Mouse (Mus musculus) stomach, embryonic 16.5 days (tissue): ENCODE data around the gene Samd10. TPM values are rescaled to one million over a fixed set of nuclear protein-coding genes. Genes with fewer than 3 reads are reported as not detected.
A peak's percentile ranks its signal among the peaks of the same experiment; 100 is the strongest.

ENCODE experiments used
- ATAC-seq: fragments of 200-750 bp; cut with Nextera tagmentation; 2 replicates; pipeline ENCODE4 v1.8.0; 2017; ENCODE audit warnings: moderate number of reproducible peaks, moderate TSS enrichment; ENCODE audit not compliant: insufficient read depth, low FRiP score
- H3K27ac ChIP-seq: fragments of 300-500 bp; sonication (generic); 2 replicates; pipeline ENCODE4 v1.5.1; 2014; ENCODE audit warnings: low read length
- H3K27me3 ChIP-seq: fragments of 300-500 bp; sonication (generic); 2 replicates; pipeline ENCODE4 v1.6.1; 2014; ENCODE audit warnings: low read length, control low read depth, mixed read lengths; ENCODE audit not compliant: control insufficient read depth, insufficient read depth
- H3K36me3 ChIP-seq: fragments of 300-500 bp; sonication (generic); 2 replicates; pipeline ENCODE4 v1.6.1; 2014; ENCODE audit warnings: low read length; ENCODE audit not compliant: control insufficient read depth, insufficient read depth
- H3K4me1 ChIP-seq: fragments of 300-500 bp; sonication (generic); 2 replicates; pipeline ENCODE4 v1.6.1; 2014; ENCODE audit warnings: low read length, control low read depth, mixed read lengths; ENCODE audit not compliant: control insufficient read depth, insufficient read depth
- H3K4me2 ChIP-seq: fragments of 300-500 bp; sonication (generic); 2 replicates; pipeline ENCODE4 v1.6.1; 2014; ENCODE audit warnings: low read depth, low read length, mixed read lengths
- H3K4me3 ChIP-seq: fragments of 300-500 bp; sonication (generic); replicated peaks from 2 replicates; pipeline ENCODE4 v1.5.1; 2014; ENCODE audit warnings: mild to moderate bottlenecking, low read length
- H3K9ac ChIP-seq: fragments of 300-500 bp; sonication (generic); 2 replicates; pipeline ENCODE4 v1.6.1; 2014; ENCODE audit warnings: low read length
- H3K9me3 ChIP-seq: fragments of 300-500 bp; sonication (generic); replicated peaks from 2 replicates; pipeline ENCODE4 v1.6.1; 2016; ENCODE audit warnings: low read length, control low read depth; ENCODE audit not compliant: control insufficient read depth
- WGBS: fragments of 180-500 bp; shearing (Covaris S2); extraction: QIAGEN DNeasy Blood & Tissue Kit; methylation state at CpG from one replicate; pipeline ENCODE4 v1.1.7; 2014; 5-methylcytosine and 5-hydroxymethylcytosine counted together
- polyA plus RNA-seq: library from polyadenylated mRNA; unstranded; fragments of >200 nt; fragmentation: Nextera tagmentation; extraction: Ambion mirVana; gene quantifications from 2 replicates; pipeline ENCODE4 v1.2.1, GENCODE M21; 2015

Gene Samd10
- polyA plus RNA-seq, 1 experiment from 2014 or later, result 25.7 TPM

GRCm38 (mm10) chr2:181618761-181619495 lies 19.9 kb upstream of the Samd10 start:
- H3K4me1 ChIP-seq, result no peaks in the 10 kb centered on the region
- H3K4me2 ChIP-seq, result no peak overlapping the region
- ATAC-seq, result no peak
- H3K27me3 ChIP-seq, result no peaks in the 10 kb centered on the region
- no peak overlapping the region for H3K27ac ChIP-seq
- 85% methylated on average over 5 of the region's 5 CpGs for WGBS
- no peaks in the 10 kb centered on the region for H3K9me3 ChIP-seq
- H3K4me3 ChIP-seq, result no peak overlapping the region
- H3K36me3 ChIP-seq, result peaks cover 13% of the 10 kb centered on the region
- H3K9ac ChIP-seq, result no peak overlapping the region

- Histone ChIP-seq H3K36me3 (no peaks in the 10 kb centered on the region), H3K27ac (no peak overlapping the region), H3K9me3 (no peaks in the 10 kb centered on the region), H3K27me3 (no peaks in the 10 kb centered on the region; the same call in 1 of the 2 replicates), H3K4me2 (peak overlapping the region; percentile 92; the same call in 1 of the 2 replicates), H3K9ac (peak overlapping the region; percentile 96), H3K4me3 (peak overlapping the region; percentile 98), H3K4me1 (peaks cover 31% of the 10 kb centered on the region)
- no peak for ATAC-seq
- WGBS, result 70% methylated on average over 4 of the region's 4 CpGs
These were observed 3.4 kb upstream of the Samd10 start for GRCm38 (mm10) chr2:181602367-181602766.

- no peaks in the 10 kb centered on the region; the same call in 1 of the 2 replicates for H3K27me3 ChIP-seq
- peak overlapping the region; percentile 98 for H3K4me3 ChIP-seq
- 20% methylated on average over 10 of the region's 10 CpGs for WGBS
- H3K4me2 ChIP-seq, result peak overlapping the region; percentile 92
- H3K4me1 ChIP-seq, result peaks cover 35% of the 10 kb centered on the region
- ATAC-seq, result no peak
- no peaks in the 10 kb centered on the region for H3K9me3 ChIP-seq
- no peaks in the 10 kb centered on the region for H3K36me3 ChIP-seq
- peak overlapping the region; percentile 96 for H3K9ac ChIP-seq
- H3K27ac ChIP-seq, result peak overlapping the region; percentile 79; the same call in 1 of the 2 replicates
These were observed 2.7 kb upstream of the Samd10 start for GRCm38 (mm10) chr2:181601751-181602145.

- Histone ChIP-seq H3K4me3 (peak overlapping the region; percentile 98), H3K9ac (peak overlapping the region; percentile 96), H3K27ac (peak overlapping the region; percentile 82), H3K4me1 (peaks cover 35% of the 10 kb centered on the region), H3K4me2 (peak overlapping the region; percentile 92), H3K36me3 (no peaks in the 10 kb centered on the region), H3K9me3 (no peaks in the 10 kb centered on the region), H3K27me3 (no peaks in the 10 kb centered on the region; the same call in 1 of the 2 replicates)
- WGBS, result 1% methylated on average over 57 of the region's 57 CpGs
- peak; percentile 91 for ATAC-seq
These were observed 2.1 kb upstream of the Samd10 start for GRCm38 (mm10) chr2:181600828-181601750.

- Histone ChIP-seq H3K27me3 (no peaks in the 10 kb centered on the region; the same call in 1 of the 2 replicates), H3K4me2 (peak overlapping the region; percentile 92), H3K36me3 (no peaks in the 10 kb centered on the region), H3K4me1 (peaks cover 35% of the 10 kb centered on the region), H3K9ac (peak overlapping the region; percentile 77), H3K9me3 (no peaks in the 10 kb centered on the region), H3K4me3 (peak overlapping the region; percentile 98), H3K27ac (peak overlapping the region; percentile 82)
- WGBS, result 66% methylated on average over 6 of the region's 6 CpGs
- no peak for ATAC-seq
These were observed 1.3 kb upstream of the Samd10 start for GRCm38 (mm10) chr2:181600226-181600758.

GRCm38 (mm10) chr2:181597378-181598061 lies 1.5 kb downstream of the Samd10 start:
- peaks cover 34% of the 10 kb centered on the region for H3K4me1 ChIP-seq
- H3K9ac ChIP-seq, result no peak overlapping the region
- no peak for ATAC-seq
- H3K9me3 ChIP-seq, result no peaks in the 10 kb centered on the region
- no peaks in the 10 kb centered on the region; the same call in 1 of the 2 replicates for H3K27me3 ChIP-seq
- peak overlapping the region; percentile 74 for H3K4me2 ChIP-seq
- no peak overlapping the region for H3K4me3 ChIP-seq
- no peaks in the 10 kb centered on the region for H3K36me3 ChIP-seq
- H3K27ac ChIP-seq, result peak overlapping the region; percentile 97
- WGBS, result 61% methylated on average over 7 of the region's 7 CpGs

GRCm38 (mm10) chr2:181596221-181596960 lies 2.6 kb downstream of the Samd10 start:
- Histone ChIP-seq H3K4me1 (peaks cover 27% of the 10 kb centered on the region), H3K27ac (no peak overlapping the region), H3K4me3 (no peak overlapping the region), H3K27me3 (no peaks in the 10 kb centered on the region; the same call in 1 of the 2 replicates), H3K4me2 (no peak overlapping the region), H3K36me3 (no peaks in the 10 kb centered on the region), H3K9me3 (no peaks in the 10 kb centered on the region), H3K9ac (0 out of 2 replicates have a peak overlapping the region, but pooled peaks have one; percentile 12)
- ATAC-seq, result no peak
- 41% methylated on average over 6 of the region's 6 CpGs for WGBS
